Mouse (Mus musculus) neural tube, embryonic 10.5 days (tissue): ENCODE results near the gene Rbfox1.

Source experiments
- DNase-seq: peaks from one replicate; pipeline ENCODE4 v3.0.0-alpha.2; 2017; ENCODE audit warnings: low spot score; ENCODE audit errors: extremely low spot score

The Rbfox1 gene

GRCm38 (mm10) chr16:7346001-7346625 is 1461.0 kb downstream of the Rbfox1 start:
- no peak for DNase-seq

DNA sequence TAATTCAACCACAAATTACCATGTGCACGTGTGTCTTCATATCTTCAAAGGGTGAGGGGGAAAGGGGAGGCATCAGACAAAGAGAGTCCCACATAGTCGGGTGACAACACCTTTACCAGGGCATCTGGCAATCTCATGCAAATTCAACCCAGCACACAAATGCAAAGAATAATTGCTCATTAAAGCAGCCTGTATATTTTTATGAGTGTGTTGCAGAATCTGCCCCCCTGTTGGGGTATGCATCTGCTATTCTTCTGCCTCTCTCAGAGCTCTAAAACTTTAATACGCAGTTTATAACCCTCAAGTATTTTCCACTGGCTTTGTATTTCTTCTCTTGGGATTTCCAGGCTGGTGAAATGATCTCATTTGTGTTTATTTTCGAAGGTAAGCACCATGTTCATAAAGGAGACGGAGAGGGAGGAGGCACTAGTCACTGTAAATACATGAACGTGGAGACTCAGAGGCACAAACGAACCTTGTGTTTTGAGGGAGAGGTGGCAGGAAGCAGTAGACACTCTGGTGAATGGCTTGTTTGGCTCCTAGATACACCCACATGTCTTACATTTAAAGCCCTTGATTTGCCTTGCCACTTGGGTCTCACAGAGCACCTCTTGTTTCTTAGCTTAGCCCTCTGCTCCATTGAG is 1462.5 kb downstream of the Rbfox1 start:
- no peak for DNase-seq

GRCm38 (mm10) chr16:7352808-7353207 is 1467.7 kb downstream of the Rbfox1 start:
- no peak for DNase-seq

GRCm38 (mm10) chr16:7354116-7354515 is 1469.0 kb downstream of the Rbfox1 start:
- DNase-seq, result no peak

DNA sequence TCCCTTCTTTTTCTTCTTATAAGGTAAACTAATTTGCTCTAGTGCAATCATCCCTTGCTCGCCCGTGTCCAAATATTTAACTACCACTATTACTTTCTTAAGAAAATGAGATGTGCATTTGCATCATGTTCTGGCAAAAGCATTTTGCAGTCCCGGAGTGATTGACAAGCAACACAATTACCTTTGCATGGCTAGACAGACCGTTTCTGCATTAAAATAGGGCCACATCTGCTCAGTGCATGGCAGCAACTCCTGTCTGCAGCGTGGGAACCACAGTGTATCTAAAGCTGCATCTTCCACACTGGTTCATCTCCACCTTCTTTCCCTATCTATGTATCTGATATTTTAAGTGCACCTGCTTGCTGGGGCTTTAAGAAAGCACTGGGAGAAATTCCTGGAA is 1473.9 kb downstream of the Rbfox1 start:
- DNase-seq, result no peak

GRCm38 (mm10) chr16:7360706-7361105 is 1475.6 kb downstream of the Rbfox1 start:
- DNase-seq, result no peak

GRCm38 (mm10) chr16:7365878-7366277 is 1480.7 kb downstream of the Rbfox1 start:
- no peak for DNase-seq

- no peak for DNase-seq
These were observed 1489.0 kb downstream of the Rbfox1 start for GRCm38 (mm10) chr16:7374146-7374545.

DNA sequence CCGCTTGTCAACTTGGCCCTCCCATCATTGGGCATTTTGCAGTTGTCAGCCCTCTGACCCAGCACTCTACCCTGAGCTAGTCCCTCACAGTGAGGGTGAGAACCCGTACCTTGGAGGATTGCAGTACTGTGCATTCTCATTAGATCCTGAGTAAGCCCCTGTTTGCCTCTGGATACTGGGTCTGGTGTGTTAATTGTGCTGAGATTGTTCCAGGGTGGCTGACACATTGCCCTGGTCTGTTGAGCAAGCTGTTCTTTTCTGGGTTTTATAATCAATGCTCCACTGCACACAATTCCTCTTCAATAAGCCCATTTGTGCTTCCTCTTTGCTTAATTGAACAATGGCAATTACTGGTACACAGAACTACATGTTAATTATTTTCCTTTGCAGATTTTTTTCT is 1489.5 kb downstream of the Rbfox1 start:
- no peak for DNase-seq

- DNase-seq, result no peak
These were observed 1510.9 kb downstream of the Rbfox1 start for GRCm38 (mm10) chr16:7396101-7396500.

DNA sequence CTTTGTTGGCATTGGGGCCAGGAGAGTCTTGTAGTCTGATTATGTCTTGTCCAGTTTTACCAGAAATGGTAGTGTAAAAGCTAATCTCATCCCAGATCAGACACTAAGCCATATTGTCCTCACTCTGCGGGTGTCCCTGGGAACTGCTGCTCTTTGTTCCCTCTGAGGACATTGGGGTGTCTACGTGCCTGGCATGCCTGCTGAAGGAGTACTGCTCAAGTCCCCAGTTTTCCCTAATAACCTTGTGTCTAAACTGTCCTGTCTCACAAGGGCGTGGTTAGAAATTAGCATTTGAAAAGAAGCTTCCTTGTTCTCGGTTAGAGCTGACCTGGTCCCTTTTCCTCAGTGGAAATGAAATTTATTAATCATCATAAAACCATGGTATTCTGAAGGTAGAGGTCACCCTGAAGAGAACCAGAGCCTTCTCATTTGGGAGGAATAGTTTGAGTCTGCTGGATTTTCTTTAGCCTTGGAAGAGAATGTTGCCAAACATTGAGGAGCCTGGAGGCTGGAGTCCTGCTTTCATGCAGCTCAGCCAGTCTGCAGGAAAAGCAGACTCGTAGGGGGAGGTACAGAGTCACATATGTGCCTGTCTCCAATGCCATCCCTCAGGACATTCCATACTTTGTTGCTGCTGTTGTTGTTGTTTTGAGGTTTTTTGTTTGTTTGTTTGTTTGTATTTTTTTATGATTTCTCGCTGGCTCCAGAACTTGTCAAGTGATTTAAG is 1519.8 kb downstream of the Rbfox1 start:
- no peak for DNase-seq

GRCm38 (mm10) chr16:7407862-7408640 is 1522.9 kb downstream of the Rbfox1 start:
- no peak for DNase-seq

- DNase-seq, result peak; percentile 34
These were observed 1534.6 kb downstream of the Rbfox1 start for GRCm38 (mm10) chr16:7419655-7420281.

DNA sequence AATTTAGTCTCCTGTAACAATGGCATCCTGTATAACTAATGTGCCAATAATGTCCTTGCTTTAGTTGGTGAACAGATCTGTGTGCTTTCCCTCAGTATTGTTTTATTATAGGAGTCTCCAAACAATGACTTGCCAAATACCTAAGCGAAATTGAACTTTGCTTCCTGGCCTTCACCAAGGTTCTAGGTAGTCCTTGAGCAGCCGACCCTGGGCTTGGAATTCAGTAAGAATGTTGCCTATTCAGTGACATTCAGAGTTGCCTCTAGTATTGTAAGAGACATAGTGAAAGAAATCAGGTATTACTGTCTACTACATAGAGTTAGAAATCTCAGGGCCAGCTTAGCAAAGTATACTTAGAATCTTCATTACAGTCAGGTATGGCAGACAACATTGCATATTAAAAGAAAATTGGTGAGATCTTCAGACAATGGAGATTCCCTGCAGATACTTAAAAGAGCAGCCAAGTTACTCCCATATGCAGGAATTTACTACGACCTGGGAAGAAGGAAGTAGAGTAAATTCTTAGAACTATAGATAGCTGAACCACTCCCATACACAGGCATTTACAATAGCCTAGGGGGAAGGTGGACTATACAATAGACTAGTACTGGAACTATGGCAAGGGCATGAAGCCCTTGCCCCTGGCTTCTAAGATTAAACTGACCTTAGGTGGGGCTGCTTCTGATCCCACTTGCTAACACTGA is 1540.4 kb downstream of the Rbfox1 start:
- DNase-seq, result no peak

GRCm38 (mm10) chr16:7433296-7433695 is 1548.1 kb downstream of the Rbfox1 start:
- DNase-seq, result no peak

- DNase-seq, result no peak
These were observed 1561.7 kb downstream of the Rbfox1 start for GRCm38 (mm10) chr16:7446791-7447290.

- no peak for DNase-seq
These were observed 1562.8 kb downstream of the Rbfox1 start for GRCm38 (mm10) chr16:7447718-7448649.

DNA sequence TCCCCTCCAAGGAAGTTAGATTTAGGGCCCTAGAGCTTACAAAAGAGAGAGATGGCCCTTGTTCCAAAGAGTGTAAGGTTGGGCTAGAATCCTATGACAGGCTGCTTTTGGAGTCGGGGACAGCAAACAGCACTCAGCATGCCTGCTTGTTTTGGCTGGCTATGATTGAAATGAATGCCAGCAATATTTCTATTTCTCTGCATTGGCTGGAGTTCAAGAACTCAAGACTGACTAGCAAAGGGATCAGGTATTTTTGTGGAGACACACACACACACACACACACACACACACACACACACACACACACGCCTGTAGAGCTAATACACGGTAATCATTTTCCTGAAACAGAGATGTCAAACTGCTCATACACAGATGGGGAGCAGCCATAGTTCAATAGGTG is 1566.0 kb downstream of the Rbfox1 start:
- no peak for DNase-seq

- DNase-seq, result no peak
These were observed 1572.4 kb downstream of the Rbfox1 start for GRCm38 (mm10) chr16:7457571-7457970.
